Comparison of ENCODE assay signal across 11 mouse cellular contexts in genomic region chr3:36449292-36450165, GRCm38 (mm10). TPM values are rescaled to one million over a fixed set of nuclear protein-coding genes. Genes with fewer than 3 reads are reported as not detected.
DNase-seq lines count a peak whose midpoint lies in the region; ATAC-seq and TF ChIP-seq lines count a peak whose summit lies in the region.
"Had no signal": no experiment of that assay in that cellular context is flagged by ENCODE, and none has a peak within 500 bp of the region (broad histone marks: within the 10 kb centered on the region; RNA-seq: fewer than 3 reads in every experiment).

No protein-coding gene starts in this region.

- WGBS in forebrain, embryonic 10.5 days = 54% methylated on average over 20 of the region's 20 CpGs
- WGBS in forebrain, embryonic 12.5 days = 53% methylated on average over 20 of the region's 20 CpGs
- WGBS in heart, adult 2 months = 20% methylated on average over 20 of the region's 20 CpGs
- WGBS in lung, embryonic 16.5 days = 32% methylated on average over 20 of the region's 20 CpGs

- no peak overlapping the region for H3K9ac ChIP-seq in forebrain, embryonic 12.5 days
- no peak overlapping the region for H3K9ac ChIP-seq in heart, adult 2 months (ENCODE audit: low read depth, low read length)
- no peak overlapping the region for H3K9ac ChIP-seq in lung, embryonic 16.5 days (ENCODE audit: low read length)
- H3K9ac ChIP-seq: hindbrain, embryonic 12.5 days had no signal

- peak; percentile 50 for TF ChIP-seq CTCF in Patski (IDR thresholded peaks at IDR 0.05)
- TF ChIP-seq CTCF in heart, adult 2 months (IDR thresholded peaks at IDR 0.05) = no peak

- no peaks in the 10 kb centered on the region for H3K79me2 ChIP-seq in heart, adult 2 months (replicated peaks; ENCODE audit: control insufficient read depth, insufficient read depth, low read length)

- CTCF ChIA-PET in Patski (lab: Charles Lee) = interaction anchor here (0.9 to 13.6 kb wide), 12 partner anchors 10 to 268 kb away, joined by 3 to 215 read pairs (median 8); no protein-coding TSS in a partner anchor

- no peaks in the 10 kb centered on the region for H3K27me3 ChIP-seq in forebrain, embryonic 10.5 days (ENCODE audit: poor library complexity, severe bottlenecking)
- H3K27me3 ChIP-seq in forebrain, embryonic 12.5 days = no peaks in the 10 kb centered on the region
- H3K27me3 ChIP-seq in Patski = no peaks in the 10 kb centered on the region
- H3K27me3 ChIP-seq in heart, adult 2 months (ENCODE audit: control insufficient read depth, insufficient read depth, low read length) = no peaks in the 10 kb centered on the region
- no peaks in the 10 kb centered on the region for H3K27me3 ChIP-seq in lung, embryonic 16.5 days (ENCODE audit: control insufficient read depth, insufficient read depth, low read depth, low read length)
- H3K27me3 ChIP-seq: hindbrain, embryonic 12.5 days had no signal

- H3K9me3 ChIP-seq in forebrain, embryonic 10.5 days = no peaks in the 10 kb centered on the region
- H3K9me3 ChIP-seq in forebrain, embryonic 12.5 days = no peaks in the 10 kb centered on the region
- H3K9me3 ChIP-seq in lung, embryonic 16.5 days (ENCODE audit: control insufficient read depth, low read length) = no peaks in the 10 kb centered on the region
- H3K9me3 ChIP-seq: hindbrain, embryonic 12.5 days had no signal

- peak; percentile 16 for DNase-seq in forebrain, embryonic 10.5 days (ENCODE audit: extremely low spot score, low spot score)
- DNase-seq in Patski (ENCODE audit: low read depth, low spot score) (peak; percentile 98), liver (no peak)
- DNase-seq in heart, adult 2 months = peak in 1 of 2 experiments; percentile 29
- DNase-seq in spleen, postnatal 36 days (ENCODE audit: low spot score in 2 of 2) = no peak
- no peak for DNase-seq in cerebellum, adult 9-11 months
- DNase-seq: adrenal gland, postnatal 25 days had no signal

- H3K27ac ChIP-seq in forebrain, embryonic 10.5 days = no peak overlapping the region
- H3K27ac ChIP-seq in forebrain, embryonic 12.5 days = no peak overlapping the region
- H3K27ac ChIP-seq in heart, adult 2 months = peak overlapping the region; percentile 45
- peak overlapping the region; percentile 52 for H3K27ac ChIP-seq in lung, embryonic 16.5 days (ENCODE audit: low read length)
- H3K27ac ChIP-seq: hindbrain, embryonic 12.5 days had no signal

- ATAC-seq in forebrain, embryonic 12.5 days (ENCODE audit: low FRiP score) = no peak
- ATAC-seq in Patski = peak; percentile 97
- ATAC-seq in lung, embryonic 16.5 days (ENCODE audit: low read depth) = peak; percentile 66

- H3K4me1 ChIP-seq in forebrain, embryonic 10.5 days = peaks cover 14% of the 10 kb centered on the region
- no peaks in the 10 kb centered on the region for H3K4me1 ChIP-seq in forebrain, embryonic 12.5 days
- H3K4me1 ChIP-seq in heart, adult 2 months (ENCODE audit: control insufficient read depth, insufficient read depth, low read length) = peaks cover 7% of the 10 kb centered on the region
- no peaks in the 10 kb centered on the region; the same call in 1 of the 2 replicates for H3K4me1 ChIP-seq in lung, embryonic 16.5 days (replicated peaks; ENCODE audit: control insufficient read depth, insufficient read depth, low read length)
- H3K4me1 ChIP-seq: hindbrain, embryonic 12.5 days had no signal

- H3K36me3 ChIP-seq in forebrain, embryonic 10.5 days (replicated peaks) = peaks cover 7% of the 10 kb centered on the region; the same call in 1 of the 2 replicates
- H3K36me3 ChIP-seq in forebrain, embryonic 12.5 days (replicated peaks) = no peaks in the 10 kb centered on the region
- H3K36me3 ChIP-seq in heart, adult 2 months (ENCODE audit: control insufficient read depth, insufficient read depth, low read length) = peaks cover 25% of the 10 kb centered on the region
- peaks cover 36% of the 10 kb centered on the region for H3K36me3 ChIP-seq in lung, embryonic 16.5 days (ENCODE audit: control insufficient read depth, insufficient read depth, low read length)
- H3K36me3 ChIP-seq: hindbrain, embryonic 12.5 days had no signal

- H3K4me2 ChIP-seq in forebrain, embryonic 12.5 days = no peak overlapping the region
- no peak overlapping the region for H3K4me2 ChIP-seq in lung, embryonic 16.5 days (ENCODE audit: low read depth, low read length)
- H3K4me2 ChIP-seq: hindbrain, embryonic 12.5 days had no signal

- in situ Hi-C loops in Patski (cut with MboI; ENCODE audit: low pct_unique_long_range_greater_than_20kb) = loop anchor here (5.0 to 25.0 kb wide), 2 partner anchors 43 to 1988 kb away; no protein-coding TSS in a partner anchor

- POLR2A ChIA-PET in Patski (lab: Charles Lee) = interaction anchor here (0.9 to 4.4 kb wide), 6 partner anchors 16 to 51 kb away, joined by 3 to 32 read pairs (median 4); partner anchors contain the start of genes 1810062G17Rik and Anxa5

- intact Hi-C loops in heart, adult 2 months (cut with DNase I) = no loop called here

- TF ChIP-seq EP300 in heart, adult 2 months (IDR thresholded peaks at IDR 0.05; ENCODE audit: insufficient read depth, low read depth, low read length) = no peak

- TF ChIP-seq POLR2A in heart, adult 2 months (IDR thresholded peaks at IDR 0.05; ENCODE audit: insufficient read depth, low read depth, low read length) = no peak

- H3K4me3 ChIP-seq in forebrain, embryonic 10.5 days = no peak overlapping the region
- no peak overlapping the region for H3K4me3 ChIP-seq in forebrain, embryonic 12.5 days (replicated peaks)
- H3K4me3 ChIP-seq in heart, adult 2 months = no peak overlapping the region
- no peak overlapping the region for H3K4me3 ChIP-seq in lung, embryonic 16.5 days (ENCODE audit: low read length)
- H3K4me3 ChIP-seq: hindbrain, embryonic 12.5 days had no signal

RNA-seq across cellular contexts. Expression of gene Anxa5, which starts 26.2 kb away (rescaled TPM):
- 106 and 114 TPM in 2 replicates for polyA plus RNA-seq in forebrain, embryonic 10.5 days (2016; fragmentation: Nextera tagmentation; extraction: Ambion mirVana)
- polyA plus RNA-seq in forebrain, embryonic 12.5 days (2016; fragmentation: Nextera tagmentation; extraction: Ambion mirVana) = 67.5 and 75.3 TPM in 2 replicates
- 987 TPM for polyA plus RNA-seq in Patski (2021)
- total RNA-seq in heart, adult 2 months (2021) = 100 to 1,000 TPM; 119 to 131 TPM
- 202 and 223 TPM in 2 replicates for polyA plus RNA-seq in heart, adult 2 months (2012; rRNA removed)
- 424 and 464 TPM in 2 replicates for polyA plus RNA-seq in lung, embryonic 16.5 days (2015; fragmentation: Nextera tagmentation; extraction: Ambion mirVana)

RNA-seq across cellular contexts. Expression of gene 1810062G17Rik, which starts 26.2 kb away (rescaled TPM):
- polyA plus RNA-seq in forebrain, embryonic 10.5 days (2016; fragmentation: Nextera tagmentation; extraction: Ambion mirVana) = 0.81 and 1.2 TPM in 2 replicates
- 0.45 and 0.57 TPM in 2 replicates for polyA plus RNA-seq in forebrain, embryonic 12.5 days (2016; fragmentation: Nextera tagmentation; extraction: Ambion mirVana)
- 1.2 TPM for polyA plus RNA-seq in Patski (2021)
- total RNA-seq in heart, adult 2 months (2021) = not detected
- 0.70 and 0.96 TPM in 2 replicates for polyA plus RNA-seq in heart, adult 2 months (2012; rRNA removed)
- polyA plus RNA-seq in lung, embryonic 16.5 days (2015; fragmentation: Nextera tagmentation; extraction: Ambion mirVana) = 3.6 and 3.9 TPM in 2 replicates
- total RNA-seq: left cerebral cortex, postnatal 25 days had no signal

Comparison
In these comparisons a context has a peak if more than half of its experiments do, and no peak if none do; other contexts are left out.
1. DNase-seq: peak in forebrain, embryonic 10.5 days (single experiment) and Patski (single experiment); none in spleen, postnatal 36 days (0 of 2), cerebellum, adult 9-11 months (single experiment) and liver (single experiment).
2. H3K27ac ChIP-seq: peak in heart, adult 2 months (single experiment) and lung, embryonic 16.5 days (single experiment); none in forebrain, embryonic 10.5 days (single experiment) and forebrain, embryonic 12.5 days (single experiment).